Mouse (Mus musculus) midbrain, postnatal 0 days (tissue): Measurements from ENCODE around the gene Ssbp3. TPM values are rescaled to one million over a fixed set of nuclear protein-coding genes. Genes with fewer than 3 reads are reported as not detected.

Experiments used
- ATAC-seq: fragments of 200-750 bp; cut with Nextera tagmentation; 2 replicates; pipeline ENCODE4 v1.8.0; 2017; ENCODE audit warnings: moderate number of reproducible peaks, mild to moderate bottlenecking, moderate TSS enrichment, moderate library complexity; ENCODE audit not compliant: low FRiP score
- DNase-seq: peaks from one replicate; pipeline ENCODE4 v3.0.0-alpha.2; 2015; ENCODE audit warnings: low spot score
- H3K27ac ChIP-seq: fragments of 300-500 bp; sonication (generic); 2 replicates; pipeline ENCODE4 v1.5.1; 2014; ENCODE audit warnings: low read depth, mild to moderate bottlenecking, low read length, mixed read lengths
- H3K27me3 ChIP-seq: fragments of 300-500 bp; sonication (generic); 2 replicates; pipeline ENCODE4 v1.6.1; 2014; ENCODE audit warnings: low read length, control low read depth, mixed read lengths; ENCODE audit not compliant: insufficient read depth
- H3K36me3 ChIP-seq: fragments of 300-500 bp; sonication (generic); 2 replicates; pipeline ENCODE4 v1.6.1; 2014; ENCODE audit warnings: low read length, control low read depth, mixed read lengths; ENCODE audit not compliant: insufficient read depth
- H3K4me1 ChIP-seq: fragments of 300-500 bp; sonication (generic); 2 replicates; pipeline ENCODE4 v1.6.1; 2014; ENCODE audit warnings: mild to moderate bottlenecking, control low read depth, antibody characterized with exemption, low read length, mixed read lengths; ENCODE audit not compliant: insufficient read depth
- H3K4me2 ChIP-seq: fragments of 300-500 bp; sonication (generic); 2 replicates; pipeline ENCODE4 v1.6.1; 2014; ENCODE audit warnings: low read depth, mild to moderate bottlenecking, low read length, mixed read lengths; ENCODE audit not compliant: poor library complexity, severe bottlenecking
- H3K4me3 ChIP-seq: fragments of 300-500 bp; sonication (generic); 2 replicates; pipeline ENCODE4 v1.5.1; 2014; ENCODE audit warnings: low read depth, mild to moderate bottlenecking, low read length, moderate library complexity
- H3K9ac ChIP-seq: fragments of 300-500 bp; sonication (generic); replicated peaks from 2 replicates; pipeline ENCODE4 v1.6.1; 2014; ENCODE audit warnings: mild to moderate bottlenecking, low read length, moderate library complexity, mixed read lengths; ENCODE audit not compliant: poor library complexity, severe bottlenecking
- H3K9me3 ChIP-seq: fragments of 300-500 bp; sonication (generic); 2 replicates; pipeline ENCODE4 v1.6.1; 2016; ENCODE audit warnings: low read length, control low read depth
- CTCF ChIP-seq: IDR thresholded peaks from 2 replicates; pipeline ENCODE4 v1.5.1; 2016; ENCODE audit warnings: antibody characterized with exemption, mild to moderate bottlenecking
- WGBS: fragments of 180-500 bp; shearing (Covaris S2); extraction: QIAGEN DNeasy Blood & Tissue Kit; methylation state at CpG from one replicate; pipeline ENCODE4 v1.1.7; 2014; 5-methylcytosine and 5-hydroxymethylcytosine counted together
- polyA plus RNA-seq: library from polyadenylated mRNA; unstranded; fragments of >200 nt; fragmentation: Nextera tagmentation; extraction: Ambion mirVana; gene quantifications from 2 replicates; pipeline ENCODE4 v1.2.1, GENCODE M21; 2015
- total RNA-seq: library from RNA; depleted of rRNA; stranded (reverse); fragments of >200 nt; gene quantifications from 2 replicates; pipeline ENCODE4 v1.2.3, GENCODE M21; 2014

Ssbp3 gene
- total and polyA plus RNA-seq, 2 experiments from 2014 or later: 126 to 172 TPM

- DNase-seq (no peak), ATAC-seq (no peak)
- H3K27me3 ChIP-seq: no peaks in the 10 kb centered on the region
- 85% methylated on average over 5 of the region's 5 CpGs for WGBS
- no peak overlapping the region for H3K4me2 ChIP-seq
- no peak overlapping the region for H3K4me3 ChIP-seq
- TF ChIP-seq CTCF: no peak
- no peak overlapping the region for H3K27ac ChIP-seq
- H3K9ac ChIP-seq: no peak overlapping the region
- H3K36me3 ChIP-seq: no peaks in the 10 kb centered on the region
- no peaks in the 10 kb centered on the region for H3K9me3 ChIP-seq
- H3K4me1 ChIP-seq: peaks cover 9% of the 10 kb centered on the region; the same call in 1 of the 2 replicates
Measured at GRCm38 (mm10) chr4:107005166-107005565, 94.7 kb downstream of the Ssbp3 start.

GRCm38 (mm10) chr4:107006229-107006628 lies 95.7 kb downstream of the Ssbp3 start:
- ATAC-seq (no peak), DNase-seq (no peak)
- H3K27ac ChIP-seq: no peak overlapping the region
- no peak for TF ChIP-seq CTCF
- H3K36me3 ChIP-seq: no peaks in the 10 kb centered on the region
- no peaks in the 10 kb centered on the region for H3K9me3 ChIP-seq
- WGBS: 76% methylated on average over 4 of the region's 4 CpGs
- H3K9ac ChIP-seq: no peak overlapping the region
- no peak overlapping the region for H3K4me2 ChIP-seq
- peaks cover 5% of the 10 kb centered on the region; the same call in 1 of the 2 replicates for H3K4me1 ChIP-seq
- H3K4me3 ChIP-seq: no peak overlapping the region
- no peaks in the 10 kb centered on the region for H3K27me3 ChIP-seq

- DNase-seq (no peak), ATAC-seq (no peak)
- Histone ChIP-seq H3K4me2 (no peak overlapping the region), H3K27ac (no peak overlapping the region), H3K9me3 (no peaks in the 10 kb centered on the region), H3K4me3 (no peak overlapping the region), H3K27me3 (no peaks in the 10 kb centered on the region), H3K9ac (no peak overlapping the region), H3K36me3 (no peaks in the 10 kb centered on the region), H3K4me1 (0 out of 2 replicates have a peak, but pooled peaks cover 2% of the 10 kb centered on the region)
- no peak for TF ChIP-seq CTCF
- 93% methylated on average over 6 of the region's 6 CpGs for WGBS
Measured at GRCm38 (mm10) chr4:107006807-107007206, 96.3 kb downstream of the Ssbp3 start.

- H3K4me1 ChIP-seq: no peaks in the 10 kb centered on the region
- no peak overlapping the region for H3K9ac ChIP-seq
- 86% methylated on average over 8 of the region's 8 CpGs for WGBS
- no peak overlapping the region for H3K4me3 ChIP-seq
- H3K9me3 ChIP-seq: no peaks in the 10 kb centered on the region
- H3K27ac ChIP-seq: no peak overlapping the region
- H3K4me2 ChIP-seq: no peak overlapping the region
- ATAC-seq (no peak), DNase-seq (no peak)
- no peaks in the 10 kb centered on the region for H3K36me3 ChIP-seq
- TF ChIP-seq CTCF: no peak
- H3K27me3 ChIP-seq: no peaks in the 10 kb centered on the region
Measured at GRCm38 (mm10) chr4:107007359-107007758, 96.9 kb downstream of the Ssbp3 start.

- ATAC-seq (no peak), DNase-seq (no peak)
- H3K27me3 ChIP-seq: no peaks in the 10 kb centered on the region
- H3K4me2 ChIP-seq: no peak overlapping the region
- no peak overlapping the region for H3K27ac ChIP-seq
- H3K4me3 ChIP-seq: no peak overlapping the region
- no peaks in the 10 kb centered on the region for H3K9me3 ChIP-seq
- 93% methylated on average over 2 of the region's 2 CpGs for WGBS
- no peaks in the 10 kb centered on the region for H3K4me1 ChIP-seq
- no peaks in the 10 kb centered on the region for H3K36me3 ChIP-seq
- no peak for TF ChIP-seq CTCF
- H3K9ac ChIP-seq: no peak overlapping the region
Measured at GRCm38 (mm10) chr4:107008161-107008560, 97.7 kb downstream of the Ssbp3 start.

GRCm38 (mm10) chr4:107009548-107009947 lies 99.0 kb downstream of the Ssbp3 start:
- no peaks in the 10 kb centered on the region for H3K36me3 ChIP-seq
- TF ChIP-seq CTCF: no peak
- 87% methylated on average over 7 of the region's 7 CpGs for WGBS
- no peaks in the 10 kb centered on the region for H3K27me3 ChIP-seq
- no peak overlapping the region for H3K4me3 ChIP-seq
- H3K9ac ChIP-seq: no peak overlapping the region
- no peak overlapping the region for H3K4me2 ChIP-seq
- no peak for DNase-seq
- H3K9me3 ChIP-seq: no peaks in the 10 kb centered on the region
- no peak overlapping the region for H3K27ac ChIP-seq
- H3K4me1 ChIP-seq: no peaks in the 10 kb centered on the region
- no peak for ATAC-seq
